Mouse (Mus musculus) lung, postnatal 0 days (tissue): ENCODE measurements around the gene Rbfox1. TPM values are rescaled to one million over a fixed set of nuclear protein-coding genes. Genes with fewer than 3 reads are reported as not detected.
A peak's percentile ranks its signal among the peaks of the same experiment; 100 is the strongest.

ENCODE experiments used
- ATAC-seq: fragments of 200-750 bp; cut with Nextera tagmentation; 2 replicates; pipeline ENCODE4 v1.8.0; 2017; ENCODE audit warnings: moderate library complexity
- DNase-seq: peaks from one replicate; pipeline ENCODE4 v3.0.0-alpha.2; 2016; ENCODE audit warnings: low spot score
- H3K27ac ChIP-seq: fragments of 300-500 bp; sonication (generic); 2 replicates; pipeline ENCODE4 v1.5.1; 2014; ENCODE audit warnings: antibody characterized with exemption, mild to moderate bottlenecking, low read length, mixed read lengths
- H3K27me3 ChIP-seq: fragments of 300-500 bp; sonication (generic); replicated peaks from 2 replicates; pipeline ENCODE4 v1.6.1; 2014; ENCODE audit warnings: low read length, mixed read lengths; ENCODE audit not compliant: insufficient read depth
- H3K36me3 ChIP-seq: fragments of 300-500 bp; sonication (generic); 2 replicates; pipeline ENCODE4 v1.6.1; 2014; ENCODE audit warnings: low read length, mixed read lengths; ENCODE audit not compliant: insufficient read depth
- H3K4me1 ChIP-seq: fragments of 300-500 bp; sonication (generic); 2 replicates; pipeline ENCODE4 v1.6.1; 2014; ENCODE audit warnings: antibody characterized with exemption, low read depth, low read length, mixed read lengths; ENCODE audit not compliant: insufficient read depth
- H3K4me2 ChIP-seq: fragments of 300-500 bp; sonication (generic); replicated peaks from 2 replicates; pipeline ENCODE4 v1.6.1; 2014; ENCODE audit warnings: low read depth, mild to moderate bottlenecking, low read length, moderate library complexity, mixed read lengths
- H3K4me3 ChIP-seq: fragments of 300-500 bp; sonication (generic); 2 replicates; pipeline ENCODE4 v1.5.1; 2014; ENCODE audit warnings: low read depth, low read length
- H3K9ac ChIP-seq: fragments of 300-500 bp; sonication (generic); replicated peaks from 2 replicates; pipeline ENCODE4 v1.6.1; 2014; ENCODE audit warnings: low read depth, mild to moderate bottlenecking
- H3K9me3 ChIP-seq: fragments of 300-500 bp; sonication (generic); 2 replicates; pipeline ENCODE4 v1.6.1; 2016; ENCODE audit warnings: low read length, mixed read lengths
- CTCF ChIP-seq: IDR thresholded peaks from 2 replicates; pipeline ENCODE4 v1.5.1; 2016; ENCODE audit warnings: antibody characterized with exemption, mild to moderate bottlenecking
- EP300 ChIP-seq: IDR thresholded peaks from 2 replicates; pipeline ENCODE4 v1.6.1; 2016; ENCODE audit warnings: antibody characterized with exemption, mild to moderate bottlenecking, control low read depth
- WGBS: fragments of 180-500 bp; shearing (Covaris S2); extraction: QIAGEN DNeasy Blood & Tissue Kit; methylation state at CpG from one replicate; pipeline ENCODE4 v1.1.7; 2014; 5-methylcytosine and 5-hydroxymethylcytosine counted together
- polyA plus RNA-seq: library from polyadenylated mRNA; unstranded; fragments of >200 nt; fragmentation: Nextera tagmentation; extraction: Ambion mirVana; gene quantifications from 2 replicates; pipeline ENCODE4 v1.2.1, GENCODE M21; 2015

The Rbfox1 gene
- polyA plus RNA-seq, 1 experiment from 2014 or later = 0.25 TPM

- H3K9me3 ChIP-seq = no peaks in the 10 kb centered on the region
- H3K4me1 ChIP-seq = no peaks in the 10 kb centered on the region
- no peaks in the 10 kb centered on the region for H3K36me3 ChIP-seq
- no peaks in the 10 kb centered on the region for H3K27me3 ChIP-seq
- TF ChIP-seq EP300 (no peak), CTCF (no peak)
- DNase-seq (no peak), ATAC-seq (no peak)
- 19% methylated on average over 5 of the region's 5 CpGs for WGBS
- no peak overlapping the region for H3K27ac ChIP-seq
- H3K9ac ChIP-seq = no peak overlapping the region
- no peak overlapping the region for H3K4me3 ChIP-seq
- no peak overlapping the region for H3K4me2 ChIP-seq
These were observed 228.8 kb downstream of the Rbfox1 start for GRCm38 (mm10) chr16:6113836-6114475.

GRCm38 (mm10) chr16:6119472-6119871 is 234.3 kb downstream of the Rbfox1 start:
- Histone ChIP-seq H3K27ac (no peak overlapping the region), H3K4me2 (no peak overlapping the region), H3K27me3 (no peaks in the 10 kb centered on the region), H3K4me3 (no peak overlapping the region), H3K9ac (no peak overlapping the region), H3K4me1 (no peaks in the 10 kb centered on the region), H3K36me3 (no peaks in the 10 kb centered on the region), H3K9me3 (no peaks in the 10 kb centered on the region)
- DNase-seq = no peak
- WGBS = 18% methylated on average over 1 of the region's 1 CpGs
- no peak for ATAC-seq
- no peak for TF ChIP-seq CTCF
- TF ChIP-seq EP300 = no peak

- no peaks in the 10 kb centered on the region for H3K4me1 ChIP-seq
- no peaks in the 10 kb centered on the region for H3K27me3 ChIP-seq
- DNase-seq (no peak), ATAC-seq (no peak)
- H3K9me3 ChIP-seq = no peaks in the 10 kb centered on the region
- H3K27ac ChIP-seq = no peak overlapping the region
- TF ChIP-seq EP300 (no peak), CTCF (no peak)
- no peak overlapping the region for H3K4me3 ChIP-seq
- H3K4me2 ChIP-seq = no peak overlapping the region
- 78% methylated on average over 4 of the region's 4 CpGs for WGBS
- H3K36me3 ChIP-seq = no peaks in the 10 kb centered on the region
- H3K9ac ChIP-seq = no peak overlapping the region
These were observed 236.1 kb downstream of the Rbfox1 start for GRCm38 (mm10) chr16:6121232-6121631.

GRCm38 (mm10) chr16:6122859-6123258 is 237.7 kb downstream of the Rbfox1 start:
- no peaks in the 10 kb centered on the region for H3K36me3 ChIP-seq
- WGBS = 87% methylated on average over 6 of the region's 22 CpGs
- no peak overlapping the region for H3K27ac ChIP-seq
- no peak for ATAC-seq
- no peaks in the 10 kb centered on the region for H3K27me3 ChIP-seq
- H3K9me3 ChIP-seq = no peaks in the 10 kb centered on the region
- no peaks in the 10 kb centered on the region for H3K4me1 ChIP-seq
- DNase-seq = no peak
- H3K9ac ChIP-seq = no peak overlapping the region
- no peak overlapping the region for H3K4me3 ChIP-seq
- TF ChIP-seq CTCF (0 out of 2 replicates have a peak, but pooled peaks have one; percentile 2), EP300 (no peak)
- H3K4me2 ChIP-seq = no peak overlapping the region

GRCm38 (mm10) chr16:6128314-6128713 is 243.2 kb downstream of the Rbfox1 start:
- no peak for DNase-seq
- H3K4me3 ChIP-seq = no peak overlapping the region
- WGBS = 49% methylated on average over 5 of the region's 5 CpGs
- H3K4me1 ChIP-seq = no peaks in the 10 kb centered on the region
- H3K27me3 ChIP-seq = no peaks in the 10 kb centered on the region
- H3K36me3 ChIP-seq = no peaks in the 10 kb centered on the region
- no peak overlapping the region for H3K27ac ChIP-seq
- no peak for TF ChIP-seq EP300
- no peak overlapping the region for H3K9ac ChIP-seq
- no peak overlapping the region for H3K4me2 ChIP-seq
- no peaks in the 10 kb centered on the region for H3K9me3 ChIP-seq
- ATAC-seq = no peak

- Histone ChIP-seq H3K27ac (no peak overlapping the region), H3K9me3 (no peaks in the 10 kb centered on the region), H3K4me3 (no peak overlapping the region), H3K4me1 (no peaks in the 10 kb centered on the region), H3K36me3 (no peaks in the 10 kb centered on the region), H3K9ac (no peak overlapping the region), H3K4me2 (no peak overlapping the region), H3K27me3 (no peaks in the 10 kb centered on the region)
- DNase-seq (no peak), ATAC-seq (no peak)
- WGBS = 76% methylated on average over 7 of the region's 7 CpGs
- no peak for TF ChIP-seq EP300
- TF ChIP-seq CTCF = no peak
These were observed 249.9 kb downstream of the Rbfox1 start for GRCm38 (mm10) chr16:6135016-6135415.

- Histone ChIP-seq H3K4me1 (no peaks in the 10 kb centered on the region), H3K9me3 (no peaks in the 10 kb centered on the region), H3K4me3 (no peak overlapping the region), H3K36me3 (no peaks in the 10 kb centered on the region), H3K4me2 (no peak overlapping the region), H3K9ac (no peak overlapping the region), H3K27ac (no peak overlapping the region), H3K27me3 (no peaks in the 10 kb centered on the region)
- 68% methylated on average over 1 of the region's 1 CpGs for WGBS
- DNase-seq (no peak), ATAC-seq (no peak)
- TF ChIP-seq EP300 = no peak
- no peak for TF ChIP-seq CTCF
These were observed 254.3 kb downstream of the Rbfox1 start for GRCm38 (mm10) chr16:6139432-6139831.
